Mouse (Mus musculus): ENCODE results near the gene Ndufs8. TPM values are rescaled to one million over a fixed set of nuclear protein-coding genes. Genes with fewer than 3 reads are reported as not detected.

The Ndufs8 gene
- polyA plus RNA-seq, 1 experiment, result 288 TPM

DNA sequence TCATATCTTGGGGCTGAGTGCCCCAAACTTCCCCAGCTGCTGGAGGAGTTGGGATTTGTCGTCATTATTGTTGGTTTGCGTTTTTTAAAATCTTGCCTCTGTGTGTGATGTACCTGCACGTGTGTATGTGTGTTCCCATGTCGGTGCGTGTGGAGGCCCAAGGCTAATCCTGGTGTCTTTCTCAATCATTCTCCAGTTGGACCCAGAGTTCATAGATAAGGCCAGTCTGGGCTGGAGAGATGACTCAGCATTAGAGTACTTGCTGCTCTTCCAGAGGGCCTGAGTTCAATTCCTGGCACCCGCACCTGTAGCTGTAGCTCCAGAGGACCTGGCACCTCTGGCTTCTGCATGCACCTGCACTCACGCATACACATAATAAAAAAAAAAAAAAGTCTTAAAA lies 12.3 kb upstream of the Ndufs8 start:
- Histone ChIP-seq H3K4me3 (ENCODE audit: insufficient read depth, low read length) (no peak overlapping the region), H3K27ac (ENCODE audit: insufficient read depth, low read length) (no peak overlapping the region), H3K4me1 (ENCODE audit: control insufficient read depth, insufficient read depth, low read length) (no peaks in the 10 kb centered on the region)
- no peak for TF ChIP-seq POLR2A (IDR thresholded peaks at IDR 0.05; ENCODE audit: extremely low read depth, insufficient read depth, low read length)
- no peak for TF ChIP-seq CTCF (IDR thresholded peaks at IDR 0.05; ENCODE audit: extremely low read depth, insufficient read depth, low read length)

DNA sequence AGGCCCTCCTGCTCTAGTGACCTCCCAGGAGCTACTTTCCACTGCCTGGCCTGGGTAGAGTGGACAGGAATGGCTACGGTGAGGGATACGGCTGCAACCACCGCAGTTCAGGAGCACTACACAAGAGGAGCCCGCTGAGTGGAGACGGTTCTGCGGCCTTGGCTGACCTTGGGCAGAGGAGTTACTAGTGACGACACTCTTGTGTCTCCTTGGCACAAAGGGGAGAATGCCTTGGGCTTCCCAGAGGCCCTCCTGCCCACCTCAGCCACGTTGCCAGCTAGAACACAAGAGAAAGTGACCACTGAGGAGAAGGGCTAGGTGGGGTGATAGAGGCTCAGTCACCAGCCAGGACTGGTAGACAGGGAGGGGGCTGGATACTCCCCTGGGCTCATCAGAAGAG lies 11.6 kb upstream of the Ndufs8 start:
- TF ChIP-seq CTCF (IDR thresholded peaks at IDR 0.05; ENCODE audit: extremely low read depth, insufficient read depth, low read length), result no peak
- no peak for TF ChIP-seq POLR2A (IDR thresholded peaks at IDR 0.05; ENCODE audit: extremely low read depth, insufficient read depth, low read length)
- no peak overlapping the region for H3K27ac ChIP-seq (ENCODE audit: insufficient read depth, low read length)
- H3K4me1 ChIP-seq (ENCODE audit: control insufficient read depth, insufficient read depth, low read length), result no peaks in the 10 kb centered on the region
- no peak overlapping the region for H3K4me3 ChIP-seq (ENCODE audit: insufficient read depth, low read length)

DNA sequence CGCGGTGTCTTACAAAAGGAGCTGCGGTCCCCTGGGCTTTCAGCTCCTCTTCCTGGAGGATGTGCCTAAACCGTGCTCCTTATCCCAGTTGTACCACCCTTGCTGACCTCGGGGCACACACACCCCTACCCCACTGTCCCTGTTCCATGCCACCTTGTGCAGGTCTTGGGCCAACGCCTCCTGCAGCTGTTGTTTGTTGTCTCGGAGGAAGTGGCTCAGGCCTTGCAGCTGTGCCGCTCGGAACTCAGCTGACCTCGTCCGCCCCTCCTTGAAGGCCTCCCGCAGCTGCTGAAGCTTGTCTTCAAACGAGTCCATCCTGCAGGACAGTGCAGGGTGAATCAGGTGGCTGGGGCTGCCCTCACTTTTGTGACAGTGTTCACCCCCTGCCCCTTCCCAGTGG lies 11.0 kb upstream of the Ndufs8 start:
- TF ChIP-seq CTCF (IDR thresholded peaks at IDR 0.05; ENCODE audit: extremely low read depth, insufficient read depth, low read length), result no peak
- no peak for TF ChIP-seq POLR2A (IDR thresholded peaks at IDR 0.05; ENCODE audit: extremely low read depth, insufficient read depth, low read length)
- no peak overlapping the region for H3K4me3 ChIP-seq (ENCODE audit: insufficient read depth, low read length)
- no peaks in the 10 kb centered on the region for H3K4me1 ChIP-seq (ENCODE audit: control insufficient read depth, insufficient read depth, low read length)
- no peak overlapping the region for H3K27ac ChIP-seq (ENCODE audit: insufficient read depth, low read length)

DNA sequence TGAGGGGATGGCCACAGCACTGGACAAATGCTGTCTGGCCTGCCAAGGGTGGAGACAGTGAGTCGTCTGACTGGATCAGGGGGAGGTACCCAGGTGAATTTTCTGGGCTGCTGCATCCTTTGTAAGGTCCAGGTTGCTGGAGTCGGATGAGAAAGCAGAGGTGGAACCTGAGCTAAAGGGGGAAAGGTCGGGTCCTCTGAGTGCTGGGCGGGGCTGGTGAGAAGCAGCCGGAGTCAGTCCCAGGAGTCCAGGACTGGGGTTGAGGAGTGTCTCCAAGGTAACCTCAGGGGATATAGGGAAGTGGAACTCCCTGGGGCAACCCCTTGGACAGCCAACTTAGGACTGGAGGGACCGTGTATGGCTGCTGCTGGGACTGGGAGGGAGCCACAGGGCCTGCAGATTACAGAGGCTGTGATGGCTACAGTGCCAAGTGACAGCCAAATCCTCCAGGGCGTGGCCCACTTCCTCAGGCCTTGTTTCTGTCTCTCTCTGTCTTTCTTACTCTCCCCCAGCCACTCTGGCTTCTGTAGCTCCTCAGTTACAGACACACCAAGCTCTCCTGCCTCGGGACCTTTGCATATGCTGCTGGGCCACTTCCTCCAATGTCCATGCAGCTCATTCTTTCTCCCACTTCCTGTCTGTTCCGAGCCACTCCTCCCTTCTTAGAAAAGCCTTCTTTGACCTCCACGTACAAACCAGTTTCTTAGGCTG lies 10.2 kb upstream of the Ndufs8 start:
- Histone ChIP-seq H3K4me3 (ENCODE audit: insufficient read depth, low read length) (no peak overlapping the region), H3K27ac (ENCODE audit: insufficient read depth, low read length) (no peak overlapping the region), H3K4me1 (ENCODE audit: control insufficient read depth, insufficient read depth, low read length) (no peaks in the 10 kb centered on the region)
- TF ChIP-seq POLR2A (IDR thresholded peaks at IDR 0.05; ENCODE audit: extremely low read depth, insufficient read depth, low read length) (no peak), CTCF (IDR thresholded peaks at IDR 0.05; ENCODE audit: extremely low read depth, insufficient read depth, low read length) (no peak)

DNA sequence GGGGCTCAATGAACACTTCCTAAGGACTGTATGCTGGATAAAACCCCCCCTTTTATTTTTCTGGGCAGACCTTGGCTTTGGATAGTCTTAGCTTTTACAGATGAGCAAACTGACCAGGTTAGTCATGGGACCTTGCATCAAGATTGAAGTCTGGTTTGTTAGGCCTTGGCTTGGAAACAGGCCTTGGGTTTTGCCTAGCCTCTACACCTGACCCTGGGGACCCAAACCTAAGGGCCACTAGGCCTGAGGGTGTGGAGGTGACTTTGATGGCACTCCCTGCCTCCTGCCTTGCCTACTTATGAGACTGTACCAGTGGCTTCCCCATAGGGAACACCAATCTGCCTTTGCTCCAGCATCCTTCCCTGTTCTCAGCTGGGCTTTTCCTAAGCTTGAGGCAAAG lies 7.4 kb upstream of the Ndufs8 start:
- TF ChIP-seq POLR2A (IDR thresholded peaks at IDR 0.05; ENCODE audit: extremely low read depth, insufficient read depth, low read length) (no peak), CTCF (IDR thresholded peaks at IDR 0.05; ENCODE audit: extremely low read depth, insufficient read depth, low read length) (no peak)
- Histone ChIP-seq H3K4me3 (ENCODE audit: insufficient read depth, low read length) (no peak overlapping the region), H3K27ac (ENCODE audit: insufficient read depth, low read length) (no peak overlapping the region), H3K4me1 (ENCODE audit: control insufficient read depth, insufficient read depth, low read length) (no peaks in the 10 kb centered on the region)

DNA sequence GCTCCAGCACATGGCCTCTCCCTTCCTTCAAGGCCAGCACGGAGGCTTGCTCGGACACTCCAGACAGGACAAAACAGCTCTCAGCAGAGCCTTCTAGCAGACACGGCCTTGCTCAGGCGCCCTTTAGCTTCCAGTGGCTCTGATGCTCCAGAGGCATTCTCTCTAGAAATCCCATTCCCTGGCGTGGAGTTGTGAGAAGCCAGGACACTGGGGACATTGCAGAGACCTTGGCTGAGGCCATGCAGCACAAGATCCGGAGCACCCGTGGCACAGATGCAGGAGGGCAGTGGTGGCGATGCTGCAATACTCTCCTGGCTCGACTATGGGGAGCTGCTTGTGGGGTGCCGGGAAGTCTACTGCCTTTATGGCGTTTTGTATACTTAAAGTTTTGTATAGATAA lies 4.2 kb upstream of the Ndufs8 start:
- Histone ChIP-seq H3K4me3 (ENCODE audit: insufficient read depth, low read length) (no peak overlapping the region), H3K27ac (ENCODE audit: insufficient read depth, low read length) (no peak overlapping the region), H3K4me1 (ENCODE audit: control insufficient read depth, insufficient read depth, low read length) (peaks cover 3% of the 10 kb centered on the region; the same call in 1 of the 2 replicates)
- TF ChIP-seq CTCF (IDR thresholded peaks at IDR 0.05; ENCODE audit: extremely low read depth, insufficient read depth, low read length) (no peak), POLR2A (IDR thresholded peaks at IDR 0.05; ENCODE audit: extremely low read depth, insufficient read depth, low read length) (no peak)

DNA sequence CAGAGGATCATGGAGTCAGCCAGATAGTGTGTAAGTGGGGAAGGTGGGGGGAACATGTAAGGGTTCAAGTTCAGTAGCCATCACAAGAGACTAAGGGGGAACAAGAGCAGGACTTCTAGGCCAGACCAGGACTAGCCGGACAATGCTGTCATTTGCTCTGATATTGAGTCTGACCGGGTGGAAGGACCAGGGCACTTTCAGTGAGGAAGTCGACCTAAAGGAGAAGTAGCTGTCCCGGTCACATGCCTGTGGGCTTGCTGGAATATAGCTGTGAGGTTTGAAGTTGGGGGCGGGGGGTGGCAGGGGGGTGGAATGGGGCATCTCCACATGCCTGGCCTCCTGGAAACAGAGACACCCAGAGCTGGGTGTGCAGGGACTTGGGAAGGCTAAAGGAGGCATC lies 2.0 kb upstream of the Ndufs8 start:
- no peak for TF ChIP-seq CTCF (IDR thresholded peaks at IDR 0.05; ENCODE audit: extremely low read depth, insufficient read depth, low read length)
- no peak for TF ChIP-seq POLR2A (IDR thresholded peaks at IDR 0.05; ENCODE audit: extremely low read depth, insufficient read depth, low read length)
- Histone ChIP-seq H3K4me1 (ENCODE audit: control insufficient read depth, insufficient read depth, low read length) (peaks cover 5% of the 10 kb centered on the region; the same call in 1 of the 2 replicates), H3K27ac (ENCODE audit: insufficient read depth, low read length) (peak overlapping the region; percentile 42; the same call in 1 of the 2 replicates), H3K4me3 (ENCODE audit: insufficient read depth, low read length) (no peak overlapping the region)

DNA sequence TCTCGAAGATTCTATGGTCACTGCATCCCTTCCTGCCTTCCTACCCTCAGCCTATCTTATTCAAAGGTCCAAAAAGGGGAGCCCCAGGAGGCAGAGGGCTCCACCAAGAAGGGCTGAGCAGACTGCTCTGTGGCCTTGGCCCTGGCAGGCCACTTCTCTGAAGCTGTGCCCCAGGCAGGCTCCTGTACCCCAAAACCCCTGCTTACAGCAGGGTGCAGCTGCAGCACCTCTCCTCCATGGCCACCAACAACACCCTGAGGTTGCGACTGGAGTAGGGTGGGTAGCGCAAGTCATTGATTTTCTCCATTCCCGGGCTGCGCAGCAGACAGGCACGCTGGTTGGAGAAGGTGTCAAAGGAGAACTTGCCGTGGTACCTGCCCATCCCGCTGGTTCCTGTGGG lies 1.1 kb upstream of the Ndufs8 start:
- peak overlapping the region; percentile 78; the same call in 1 of the 2 replicates for H3K4me3 ChIP-seq (ENCODE audit: insufficient read depth, low read length)
- no peak for TF ChIP-seq CTCF (IDR thresholded peaks at IDR 0.05; ENCODE audit: extremely low read depth, insufficient read depth, low read length)
- H3K4me1 ChIP-seq (ENCODE audit: control insufficient read depth, insufficient read depth, low read length), result peaks cover 5% of the 10 kb centered on the region; the same call in 1 of the 2 replicates
- H3K27ac ChIP-seq (ENCODE audit: insufficient read depth, low read length), result no peak overlapping the region

DNA sequence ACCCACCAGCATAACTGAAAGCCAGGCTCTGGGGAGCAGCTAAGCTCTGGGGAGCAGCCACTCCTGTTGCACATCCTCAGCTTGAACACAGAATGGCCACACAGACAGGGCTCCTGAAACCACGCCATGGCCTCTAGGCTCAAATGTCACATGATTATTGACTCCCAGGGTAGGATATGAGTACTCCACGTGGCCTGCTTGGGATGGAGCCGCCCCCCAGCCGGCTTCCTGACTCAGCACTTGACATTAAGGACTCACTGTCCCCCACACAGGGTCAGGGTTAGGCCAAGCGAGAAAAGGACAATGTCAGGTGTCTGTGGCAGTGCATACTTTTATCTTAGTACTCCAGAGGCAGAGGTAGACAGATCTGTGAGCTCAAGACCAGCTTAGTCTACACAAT lies 2.4 kb downstream of the Ndufs8 start:
- Histone ChIP-seq H3K27ac (ENCODE audit: insufficient read depth, low read length) (no peak overlapping the region), H3K4me3 (ENCODE audit: insufficient read depth, low read length) (no peak overlapping the region), H3K4me1 (ENCODE audit: control insufficient read depth, insufficient read depth, low read length) (peaks cover 8% of the 10 kb centered on the region; the same call in 1 of the 2 replicates)
- no peak for TF ChIP-seq CTCF (IDR thresholded peaks at IDR 0.05; ENCODE audit: extremely low read depth, insufficient read depth, low read length)
- no peak for TF ChIP-seq POLR2A (IDR thresholded peaks at IDR 0.05; ENCODE audit: extremely low read depth, insufficient read depth, low read length)

DNA sequence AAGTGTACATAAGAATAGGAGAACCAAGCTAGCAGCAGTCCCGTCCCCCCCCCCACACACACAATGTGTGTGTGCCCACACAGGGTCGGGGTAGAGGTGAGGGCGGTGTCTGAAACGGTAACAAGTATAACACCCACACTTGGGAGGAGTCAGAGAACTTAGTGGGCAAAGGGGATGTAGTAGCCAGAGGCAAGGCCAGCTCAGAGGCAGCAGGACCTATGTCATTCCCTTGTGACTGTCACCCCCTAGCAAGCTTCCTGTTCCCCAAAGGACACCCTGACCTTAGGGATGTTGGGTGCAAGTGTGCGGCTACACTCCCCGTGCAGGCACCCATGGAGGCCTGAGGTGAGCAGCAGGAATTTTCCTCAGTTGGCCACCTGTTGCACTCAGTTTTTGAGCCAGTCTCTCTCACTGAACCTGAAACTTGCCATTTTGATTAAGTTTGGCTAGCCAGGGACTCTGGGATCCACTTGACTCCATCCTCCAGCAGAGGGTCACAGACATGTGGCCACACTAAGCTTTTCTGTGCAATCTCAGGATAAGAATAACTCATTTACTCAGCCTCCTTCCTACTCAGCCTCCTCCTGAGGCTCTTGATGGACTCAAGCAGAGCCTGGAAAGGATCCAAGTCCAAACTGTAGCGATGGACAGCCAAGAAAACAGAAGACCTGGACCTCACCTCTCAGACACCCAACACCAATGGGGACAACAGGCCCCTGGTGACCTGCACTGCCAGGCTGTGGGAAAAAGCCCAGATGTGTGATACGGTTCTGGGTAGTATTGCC lies 4.5 kb downstream of the Ndufs8 start:
- TF ChIP-seq POLR2A (IDR thresholded peaks at IDR 0.05; ENCODE audit: extremely low read depth, insufficient read depth, low read length) (no peak), CTCF (IDR thresholded peaks at IDR 0.05; ENCODE audit: extremely low read depth, insufficient read depth, low read length) (no peak)
- Histone ChIP-seq H3K4me1 (ENCODE audit: control insufficient read depth, insufficient read depth, low read length) (peaks cover 10% of the 10 kb centered on the region; the same call in 1 of the 2 replicates), H3K27ac (ENCODE audit: insufficient read depth, low read length) (no peak overlapping the region), H3K4me3 (ENCODE audit: insufficient read depth, low read length) (no peak overlapping the region)
